Mouse (Mus musculus) cerebellum, adult 2 months (tissue): Measurements from ENCODE around the gene Hdac1.

Source experiments
- CTCF ChIP-seq: fragments of 200-500 bp; IDR thresholded peaks from 2 replicates; pipeline ENCODE4 v1.5.1; 2011; ENCODE audit warnings: low read depth, mild to moderate bottlenecking, control low read depth, low read length, moderate library complexity, borderline replicate concordance; ENCODE audit not compliant: insufficient read depth
- POLR2A ChIP-seq: fragments of 200-500 bp; IDR thresholded peaks from 2 replicates; pipeline ENCODE4 v1.6.1; 2011; ENCODE audit warnings: low read length, control low read depth, borderline replicate concordance; ENCODE audit not compliant: insufficient read depth

- TF ChIP-seq CTCF (peak; percentile 14; the same call in 1 of the 2 replicates), POLR2A (no peak)
Measured at GRCm38 (mm10) chr4:129576863-129577491, 34.5 kb upstream of the Hdac1 start.
